Mouse (Mus musculus): Measurements from ENCODE around the gene Traf6.

GRCm38 (mm10) chr2:101673547-101673946 lies 4.7 kb upstream of the Traf6 start:
- no peak for TF ChIP-seq POLR2A (IDR thresholded peaks at IDR 0.05; ENCODE audit: borderline replicate concordance, control insufficient read depth, low read depth, low read length)
- TF ChIP-seq CTCF (IDR thresholded peaks at IDR 0.05; ENCODE audit: control insufficient read depth, insufficient read depth, low read length): no peak
